Mouse (Mus musculus) gastrocnemius, adult 18-20 months (tissue): ENCODE data around the gene Mrgpra9. TPM values are rescaled to one million over a fixed set of nuclear protein-coding genes. Genes with fewer than 3 reads are reported as not detected.
"Not testable (repeated sequence)": the region's sequence is repeated elsewhere in the genome, so short reads cannot be mapped to it uniquely, and the experiment has no call there.

Experiments
- DNase-seq: peaks from one replicate; pipeline ENCODE4 v3.0.0; 2021; ENCODE audit warnings: low spot score
- long read RNA-seq, 2 experiments: library from polyadenylated mRNA; stranded (forward); transcript quantifications; one replicate each; pipeline ENCODE4 v2.0.0; 2021
- total RNA-seq, 2 experiments: library from RNA; stranded (reverse); gene quantifications; 2 replicates each; pipeline ENCODE4 v1.2.3; 2021

The Mrgpra9 gene
- total RNA-seq: not detected
- long read RNA-seq, experiment 1: 0 reads
- long read RNA-seq, experiment 2: 0 reads

GRCm38 (mm10) chr7:47252770-47253169 is at the start of gene Mrgpra9:
TSS of gene Mrgpra9 (minus strand) at chr7:47252848.
- no peak for DNase-seq

- DNase-seq: not testable (repeated sequence)
Observed at GRCm38 (mm10) chr7:47299612-47300011, 47.0 kb upstream of the Mrgpra9 start.

DNA sequence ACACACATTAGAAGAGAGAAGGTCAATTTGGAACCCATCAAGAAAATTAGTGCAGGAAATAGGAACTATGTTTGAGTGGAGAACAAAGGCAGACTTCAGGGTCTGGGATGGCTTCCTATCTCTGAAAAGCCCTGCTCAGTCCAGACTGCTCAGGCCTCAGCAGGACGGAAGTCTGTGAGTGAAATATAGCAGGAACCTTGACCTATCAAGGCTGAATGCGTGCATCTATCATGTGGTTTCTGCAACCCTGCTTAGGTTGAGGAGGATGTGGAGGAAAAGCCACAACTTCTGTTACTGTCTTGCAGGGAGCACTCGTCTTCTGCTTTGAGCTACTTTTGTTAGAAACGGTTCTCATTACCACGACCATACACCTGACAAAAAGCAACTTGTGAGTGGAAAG is 18.9 kb upstream of the Mrgpra9 start:
- not testable (repeated sequence) for DNase-seq

DNA sequence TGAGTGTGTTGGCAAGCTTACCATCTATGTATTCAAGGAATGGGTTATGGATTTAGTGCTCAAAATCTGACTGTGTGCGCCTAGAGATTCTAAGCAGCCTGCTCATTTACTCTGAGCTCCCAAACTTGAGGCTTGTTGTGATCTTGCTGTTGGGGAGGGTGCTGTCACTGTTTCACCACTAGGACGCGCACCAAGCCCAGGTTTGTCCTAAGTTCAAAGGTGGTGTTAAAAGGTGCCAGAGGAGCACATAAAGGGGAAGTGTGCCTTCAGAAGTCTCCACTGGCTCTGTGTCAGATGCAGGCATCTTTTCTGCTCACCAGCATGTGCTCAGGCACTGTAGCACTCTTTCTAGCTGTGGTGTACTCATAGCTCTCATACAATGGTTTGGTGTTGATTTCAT is 8.0 kb downstream of the Mrgpra9 start:
- no peak for DNase-seq

DNA sequence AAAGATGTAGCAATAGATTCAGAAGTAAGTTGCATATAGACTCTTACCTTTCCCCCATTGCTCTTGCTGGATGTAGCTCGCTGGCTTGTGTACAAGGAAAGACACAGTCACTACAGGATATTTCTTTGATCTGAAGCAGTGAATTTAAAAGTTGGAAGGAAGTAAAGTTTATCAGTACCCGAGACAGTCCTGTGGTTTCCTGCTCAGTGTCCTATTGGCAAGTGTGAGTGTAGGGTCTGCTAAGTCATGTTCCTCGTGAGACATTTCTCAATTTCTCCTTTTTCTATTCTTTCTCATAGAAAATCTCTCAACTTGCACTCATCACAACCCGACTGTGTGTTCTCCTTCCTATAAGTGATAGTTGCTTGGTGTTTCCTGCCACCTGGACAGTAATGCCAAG is 47.8 kb downstream of the Mrgpra9 start, which contains the start of gene Mrgpra6:
TSS of gene Mrgpra6 (minus strand) at position 91 of the 400 bp plus-strand sequence.
- no peak for DNase-seq

- DNase-seq: no peak
Observed at GRCm38 (mm10) chr7:47195271-47195670, 57.4 kb downstream of the Mrgpra9 start.

Other genes with a start within 250 kb of the Mrgpra9 start
- gene Spty2d1, start 244.4 kb downstream of the Mrgpra9 start, total RNA-seq: 1 to 10 TPM; 4.5 to 4.7 TPM
- gene Tmem86a, start 202.2 kb downstream of the Mrgpra9 start, total RNA-seq: 1 to 10 TPM; 3.2 to 4.1 TPM
- gene Ptpn5, start 119.2 kb downstream of the Mrgpra9 start, total RNA-seq: not detected
- gene Mrgpra6, start 47.9 kb downstream of the Mrgpra9 start, total RNA-seq: not detected
- not detected for gene Mrgpra1, start 101.4 kb upstream of the Mrgpra9 start, total RNA-seq
- gene Mrgpra2a, start 199.3 kb upstream of the Mrgpra9 start, total RNA-seq: not detected